Comparison of ENCODE assay signal across 7 mouse cellular contexts in genomic region chr15:78842371-78843163, GRCm38 (mm10). TPM values are rescaled to one million over a fixed set of nuclear protein-coding genes. Genes with fewer than 3 reads are reported as not detected.
DNase-seq lines count a peak whose midpoint lies in the region; ATAC-seq and TF ChIP-seq lines count a peak whose summit lies in the region.

Gene Cdc42ep1, plus strand, starts transcription at chr15:78842624.

- H3K27ac ChIP-seq in embryonic facial prominence, embryonic 15.5 days (replicated peaks), result peak within 1 kb of the TSS; percentile 93
- peak within 1 kb of the TSS; percentile 94 for H3K27ac ChIP-seq in heart, embryonic 16.5 days (ENCODE audit: low read length)
- H3K27ac ChIP-seq in lung, postnatal 0 days (ENCODE audit: low read length), result peak within 1 kb of the TSS; percentile 97
- H3K27ac ChIP-seq in stomach, embryonic 14.5 days (ENCODE audit: low read length), result peak within 1 kb of the TSS; percentile 91

- peak within 1 kb of the TSS; percentile 75 for H3K9ac ChIP-seq in embryonic facial prominence, embryonic 15.5 days
- H3K9ac ChIP-seq in heart, embryonic 16.5 days (ENCODE audit: low read length), result peak within 1 kb of the TSS; percentile 85
- H3K9ac ChIP-seq in lung, postnatal 0 days (replicated peaks; ENCODE audit: low read depth), result peak within 1 kb of the TSS; percentile 93
- H3K9ac ChIP-seq in stomach, embryonic 14.5 days (replicated peaks; ENCODE audit: low read depth, low read length), result peak within 1 kb of the TSS; percentile 89

- peak within 1 kb of the TSS; percentile 75 for H3K4me2 ChIP-seq in embryonic facial prominence, embryonic 15.5 days (replicated peaks)
- H3K4me2 ChIP-seq in heart, embryonic 16.5 days (ENCODE audit: low read depth, low read length), result peak within 1 kb of the TSS; percentile 71
- peak within 1 kb of the TSS; percentile 78 for H3K4me2 ChIP-seq in lung, postnatal 0 days (replicated peaks; ENCODE audit: low read depth, low read length)
- peak within 1 kb of the TSS; percentile 78 for H3K4me2 ChIP-seq in stomach, embryonic 14.5 days (replicated peaks; ENCODE audit: low read depth, low read length)

- WGBS in embryonic facial prominence, embryonic 15.5 days, result under 1% methylated on average over 86 of the region's 86 CpGs
- WGBS in heart, embryonic 16.5 days, result under 1% methylated on average over 74 of the region's 86 CpGs
- under 1% methylated on average over 65 of the region's 86 CpGs for WGBS in lung, postnatal 0 days
- WGBS in stomach, embryonic 14.5 days, result under 1% methylated on average over 86 of the region's 86 CpGs

- TF ChIP-seq EP300 in lung, postnatal 0 days (IDR thresholded peaks at IDR 0.05), result peak; percentile 22; the same call in 1 of the 2 replicates

- H3K9me3 ChIP-seq in embryonic facial prominence, embryonic 15.5 days (replicated peaks), result no peaks in the 10 kb centered on the region
- no peaks in the 10 kb centered on the region for H3K9me3 ChIP-seq in heart, embryonic 16.5 days (replicated peaks; ENCODE audit: control insufficient read depth, low read length)
- H3K9me3 ChIP-seq in lung, postnatal 0 days (ENCODE audit: low read length), result no peaks in the 10 kb centered on the region
- H3K9me3 ChIP-seq in stomach, embryonic 14.5 days (ENCODE audit: control insufficient read depth, low read depth, low read length), result no peaks in the 10 kb centered on the region

- H3K4me3 ChIP-seq in embryonic facial prominence, embryonic 15.5 days (replicated peaks), result peak within 1 kb of the TSS; percentile 67
- H3K4me3 ChIP-seq in heart, embryonic 16.5 days (ENCODE audit: low read length), result peak within 1 kb of the TSS; percentile 67
- H3K4me3 ChIP-seq in lung, postnatal 0 days (ENCODE audit: low read depth, low read length), result peak within 1 kb of the TSS; percentile 76
- peak within 1 kb of the TSS; percentile 70 for H3K4me3 ChIP-seq in stomach, embryonic 14.5 days (ENCODE audit: low read depth, low read length)

- TF ChIP-seq CTCF in lung, postnatal 0 days (IDR thresholded peaks at IDR 0.05), result peak; percentile 50

- H3K4me1 ChIP-seq in embryonic facial prominence, embryonic 15.5 days, result peaks cover 75% of the 10 kb centered on the region
- peaks cover 18% of the 10 kb centered on the region for H3K4me1 ChIP-seq in heart, embryonic 16.5 days (ENCODE audit: control insufficient read depth, insufficient read depth, low read length)
- peaks cover 37% of the 10 kb centered on the region for H3K4me1 ChIP-seq in lung, postnatal 0 days (ENCODE audit: insufficient read depth, low read depth, low read length)
- peaks cover 48% of the 10 kb centered on the region for H3K4me1 ChIP-seq in stomach, embryonic 14.5 days (ENCODE audit: control insufficient read depth, insufficient read depth, low read length)

- no peaks in the 10 kb centered on the region for H3K27me3 ChIP-seq in embryonic facial prominence, embryonic 15.5 days
- no peaks in the 10 kb centered on the region for H3K27me3 ChIP-seq in heart, embryonic 16.5 days (ENCODE audit: control insufficient read depth, insufficient read depth, low read length)
- no peaks in the 10 kb centered on the region for H3K27me3 ChIP-seq in lung, postnatal 0 days (replicated peaks; ENCODE audit: insufficient read depth, low read length)
- no peaks in the 10 kb centered on the region for H3K27me3 ChIP-seq in stomach, embryonic 14.5 days (ENCODE audit: control insufficient read depth, insufficient read depth, low read length)

- H3K36me3 ChIP-seq in embryonic facial prominence, embryonic 15.5 days, result peaks cover 7% of the 10 kb centered on the region
- H3K36me3 ChIP-seq in heart, embryonic 16.5 days (ENCODE audit: control insufficient read depth, insufficient read depth), result no peaks in the 10 kb centered on the region
- peaks cover 9% of the 10 kb centered on the region; the same call in 1 of the 2 replicates for H3K36me3 ChIP-seq in lung, postnatal 0 days (ENCODE audit: insufficient read depth, low read length)
- H3K36me3 ChIP-seq in stomach, embryonic 14.5 days (ENCODE audit: control insufficient read depth, insufficient read depth, low read length), result peaks cover 7% of the 10 kb centered on the region; the same call in 1 of the 2 replicates

- DNase-seq in CD4-positive, CD25-positive, alpha-beta regulatory T cell, adult 2 months (ENCODE audit: low read depth, low spot score), result peak; percentile 41
- DNase-seq in NIH3T3 (ENCODE audit: low read depth), result peak; percentile 86
- DNase-seq in kidney, postnatal 25 days, result peak; percentile 71 to 88
- peak; percentile 93 for DNase-seq in lung, postnatal 0 days (ENCODE audit: low spot score)

- ATAC-seq in embryonic facial prominence, embryonic 15.5 days (ENCODE audit: insufficient number of reproducible peaks, low FRiP score, low TSS enrichment, low read depth), result peak; percentile 84
- ATAC-seq in heart, embryonic 16.5 days (replicated peaks; ENCODE audit: extremely low read depth, insufficient read depth, low FRiP score), result peak; percentile 87
- ATAC-seq in lung, postnatal 0 days, result peak; percentile 86
- peak; percentile 84 for ATAC-seq in stomach, embryonic 14.5 days (ENCODE audit: insufficient number of reproducible peaks, insufficient read depth, low FRiP score, low read depth)

RNA-seq across cellular contexts. Expression of gene Cdc42ep1, which starts in this region (rescaled TPM):
- 41.5 and 43.8 TPM in 2 replicates for polyA plus RNA-seq in embryonic facial prominence, embryonic 15.5 days (2015; fragmentation: Nextera tagmentation; extraction: Ambion mirVana)
- polyA plus RNA-seq in heart, embryonic 16.5 days (2015; fragmentation: Nextera tagmentation; extraction: Ambion mirVana), result 29.4 and 38.7 TPM in 2 replicates
- 107 and 109 TPM in 2 replicates for polyA plus RNA-seq in lung, postnatal 0 days (2015; fragmentation: Nextera tagmentation; extraction: Ambion mirVana)
- 40.7 and 41.7 TPM in 2 replicates for polyA plus RNA-seq in stomach, embryonic 14.5 days (2014; fragmentation: Nextera tagmentation; extraction: Ambion mirVana)

Comparison
In these comparisons a context has a peak if more than half of its experiments do, and no peak if none do; other contexts are left out.
1. Peak in every context shown above with its lines: DNase-seq, ATAC-seq, H3K4me3 ChIP-seq and H3K27ac ChIP-seq.
2. DNase-seq: peak in every context shown above with its lines; median percentile 93 in lung, postnatal 0 days; 86 in NIH3T3; 80 in kidney, postnatal 25 days; 41 in CD4-positive, CD25-positive, alpha-beta regulatory T cell, adult 2 months.